Comparison of ENCODE assay signal across 21 mouse cellular contexts in the genomic region with DNA sequence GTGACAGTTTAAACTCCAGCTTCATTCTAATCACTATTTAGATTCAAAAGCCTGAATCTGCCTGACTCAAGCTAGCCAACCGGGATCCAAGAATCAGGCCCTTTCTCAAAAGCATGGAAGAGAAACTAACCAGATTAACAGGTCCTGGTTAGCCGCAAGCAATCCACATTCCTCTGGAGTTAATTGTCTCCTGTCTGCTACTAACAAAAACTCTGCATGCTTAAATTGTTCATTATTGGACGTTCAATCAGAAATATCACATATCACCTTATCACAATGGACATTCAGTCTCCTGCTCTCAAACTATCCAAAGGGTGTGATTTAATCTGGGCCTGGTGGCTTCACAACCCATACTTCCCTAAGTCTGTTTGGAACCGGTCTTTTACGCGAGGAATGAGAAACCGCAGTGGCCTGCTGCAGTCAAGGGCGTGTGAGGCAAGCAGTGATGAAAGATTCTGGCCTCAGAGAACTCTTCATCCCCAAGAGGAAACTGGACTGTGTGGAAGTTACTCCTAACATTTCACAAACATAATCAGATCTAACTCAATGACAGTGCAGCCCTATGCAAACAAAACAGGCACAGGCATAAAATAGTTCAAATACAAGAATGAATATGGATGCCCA. TPM values are rescaled to one million over a fixed set of nuclear protein-coding genes. Genes with fewer than 3 reads are reported as not detected.
DNase-seq lines count a peak whose midpoint lies in the region; ATAC-seq lines count a peak whose summit lies in the region.
"Had no signal": no experiment of that assay in that cellular context is flagged by ENCODE, and none has a peak within 500 bp of the region (broad histone marks: within the 10 kb centered on the region; RNA-seq: fewer than 3 reads in every experiment).

No protein-coding gene starts in this region.

- no peak overlapping the region for H3K27ac ChIP-seq in heart, embryonic 12.5 days (ENCODE audit: poor library complexity, severe bottlenecking)
- H3K27ac ChIP-seq in forebrain, embryonic 14.5 days (ENCODE audit: low read depth, low read length): no peak overlapping the region
- H3K27ac ChIP-seq: neural tube, embryonic 15.5 days had no signal

- peaks cover 7% of the 10 kb centered on the region for H3K36me3 ChIP-seq in heart, embryonic 12.5 days
- peaks cover 6% of the 10 kb centered on the region for H3K36me3 ChIP-seq in forebrain, embryonic 14.5 days (ENCODE audit: control insufficient read depth, insufficient read depth, low read length)

- no peak overlapping the region for H3K4me3 ChIP-seq in heart, embryonic 12.5 days
- no peak overlapping the region for H3K4me3 ChIP-seq in forebrain, embryonic 14.5 days (ENCODE audit: low read depth, low read length)
- H3K4me3 ChIP-seq: neural tube, embryonic 15.5 days had no signal

- peaks cover 13% of the 10 kb centered on the region for H3K4me1 ChIP-seq in heart, embryonic 12.5 days (replicated peaks)
- peaks cover 12% of the 10 kb centered on the region for H3K4me1 ChIP-seq in forebrain, embryonic 14.5 days (ENCODE audit: control insufficient read depth, insufficient read depth, low read length)

- peak; percentile 96 for DNase-seq in heart, adult 11 months
- DNase-seq in 416B (ENCODE audit: low read depth): peak; percentile 42
- peak; percentile 70 for DNase-seq in adrenal gland, adult 8-10 months
- DNase-seq in lung, postnatal 36 days: peak; percentile 69
- no peak for DNase-seq in right cerebral cortex, adult 18-20 months
- no peak for DNase-seq in embryo, embryonic 10 days (ENCODE audit: low spot score)
- DNase-seq in forebrain, embryonic 14.5 days (ENCODE audit: low spot score): no peak
- DNase-seq: cerebellum, postnatal 10 days; forebrain, postnatal 0 days; heart, postnatal 4 days; kidney, postnatal 10 days; layer of hippocampus, adult 9-11 months; right cerebral cortex, postnatal 25 days; thymus, postnatal 14 days had no signal

- H3K27me3 ChIP-seq in heart, embryonic 12.5 days (replicated peaks): no peaks in the 10 kb centered on the region
- no peaks in the 10 kb centered on the region for H3K27me3 ChIP-seq in forebrain, embryonic 14.5 days (replicated peaks; ENCODE audit: control insufficient read depth, insufficient read depth, low read length)
- H3K27me3 ChIP-seq: neural tube, embryonic 15.5 days; Patski had no signal

- H3K9ac ChIP-seq in heart, embryonic 12.5 days: no peak overlapping the region
- H3K9ac ChIP-seq in forebrain, embryonic 14.5 days (ENCODE audit: low read length): no peak overlapping the region
- H3K9ac ChIP-seq: forebrain, postnatal 0 days; neural tube, embryonic 15.5 days had no signal

- ATAC-seq in heart, embryonic 12.5 days (ENCODE audit: insufficient number of reproducible peaks, low FRiP score): no peak
- no peak for ATAC-seq in forebrain, embryonic 14.5 days
- ATAC-seq: forebrain, postnatal 0 days; midbrain, embryonic 16.5 days; Patski had no signal

- 75% methylated on average over 8 of the region's 8 CpGs for WGBS in heart, embryonic 12.5 days
- 63% methylated on average over 8 of the region's 8 CpGs for WGBS in forebrain, embryonic 14.5 days

- no peaks in the 10 kb centered on the region for H3K9me3 ChIP-seq in heart, embryonic 12.5 days (replicated peaks)
- H3K9me3 ChIP-seq in forebrain, embryonic 14.5 days (replicated peaks; ENCODE audit: control insufficient read depth, low read length): no peaks in the 10 kb centered on the region
- H3K9me3 ChIP-seq: neural tube, embryonic 15.5 days had no signal

- no peak overlapping the region for H3K4me2 ChIP-seq in heart, embryonic 12.5 days
- no peak overlapping the region for H3K4me2 ChIP-seq in forebrain, embryonic 14.5 days (ENCODE audit: low read length)
- H3K4me2 ChIP-seq: neural tube, embryonic 15.5 days had no signal

RNA-seq across cellular contexts. Expression of a gene that starts 5.4 kb away (rescaled TPM):
- 11.1 and 12.6 TPM in 2 replicates for polyA plus RNA-seq in heart, embryonic 12.5 days (2016; fragmentation: Nextera tagmentation; extraction: Ambion mirVana)
- total RNA-seq in adrenal gland, adult 8-10 months (2022): 100 to 1,000 TPM in 1 of 4 experiments, 10 to 100 TPM in 3; 78.4 to 112 (median 83.7) TPM
- polyA plus RNA-seq in forebrain, embryonic 14.5 days (2014; fragmentation: Nextera tagmentation; extraction: Ambion mirVana): 12.0 and 12.3 TPM in 2 replicates

RNA-seq across cellular contexts. Expression of a gene that starts 20.2 kb away (rescaled TPM):
- 6.6 and 8.0 TPM in 2 replicates for polyA plus RNA-seq in heart, embryonic 12.5 days (2016; fragmentation: Nextera tagmentation; extraction: Ambion mirVana)
- 10 to 100 TPM; 18.1 to 27.3 (median 23.6) TPM for total RNA-seq in adrenal gland, adult 8-10 months (2022)
- 6.7 and 9.2 TPM in 2 replicates for polyA plus RNA-seq in forebrain, embryonic 14.5 days (2014; fragmentation: Nextera tagmentation; extraction: Ambion mirVana)

RNA-seq across cellular contexts. Expression of a gene that starts 57.1 kb away (rescaled TPM):
- not detected in 2 replicates for polyA plus RNA-seq in heart, embryonic 12.5 days (2016; fragmentation: Nextera tagmentation; extraction: Ambion mirVana)
- total RNA-seq in adrenal gland, adult 8-10 months (2022): not detected
- 4.1 and 4.6 TPM in 2 replicates for polyA plus RNA-seq in forebrain, embryonic 14.5 days (2014; fragmentation: Nextera tagmentation; extraction: Ambion mirVana)
- total RNA-seq: gastrocnemius, postnatal 4 days; heart, postnatal 4 days had no signal
- polyA plus RNA-seq: limb, embryonic 11.5 days; lung, embryonic 16.5 days; neural tube, embryonic 15.5 days had no signal

Comparison
In these comparisons a context has a peak if more than half of its experiments do, and no peak if none do; other contexts are left out.
1. DNase-seq: peak in heart, adult 11 months (single experiment), 416B (single experiment), adrenal gland, adult 8-10 months (single experiment) and lung, postnatal 36 days (single experiment); none in right cerebral cortex, adult 18-20 months (single experiment), embryo, embryonic 10 days (single experiment) and forebrain, embryonic 14.5 days (single experiment).